Mouse (Mus musculus) spleen, adult 2 months (tissue): ENCODE data around the gene Pla2g1b. TPM values are rescaled to one million over a fixed set of nuclear protein-coding genes. Genes with fewer than 3 reads are reported as not detected.

Experiments used
- DNase-seq, 2 experiments: peaks; one replicate each; pipeline versions ENCODE4 v3.0.0 to v3.0.0-alpha.2; 2012 to 2021; ENCODE audit warnings: low spot score in 2 of 2, low read depth in 1 of 2
- H3K27ac ChIP-seq: fragments of 200-500 bp; 2 replicates; pipeline ENCODE4 v1.5.1; 2012; ENCODE audit warnings: low read length, inconsistent platforms; ENCODE audit not compliant: insufficient read depth
- H3K27me3 ChIP-seq: fragments of 200-500 bp; 2 replicates; pipeline ENCODE4 v1.6.1; 2012; ENCODE audit warnings: mild to moderate bottlenecking, moderate library complexity, low read length, inconsistent platforms; ENCODE audit not compliant: control insufficient read depth, insufficient read depth
- H3K36me3 ChIP-seq: fragments of 200-500 bp; 2 replicates; pipeline ENCODE4 v1.6.1; 2012; ENCODE audit warnings: mild to moderate bottlenecking, low read length, inconsistent platforms; ENCODE audit not compliant: control insufficient read depth, insufficient read depth
- H3K4me1 ChIP-seq: fragments of 200-500 bp; 2 replicates; pipeline ENCODE4 v1.6.1; 2011; ENCODE audit warnings: inconsistent platforms; ENCODE audit not compliant: control insufficient read depth, insufficient read depth, insufficient read length
- H3K4me3 ChIP-seq: fragments of 200-500 bp; 2 replicates; pipeline ENCODE4 v1.5.1; 2011; ENCODE audit warnings: mild to moderate bottlenecking, inconsistent platforms; ENCODE audit not compliant: insufficient read depth, insufficient read length; ENCODE audit errors: extremely low read depth
- CTCF ChIP-seq: fragments of 200-500 bp; IDR thresholded peaks from 2 replicates; pipeline ENCODE4 v1.5.1; 2011; ENCODE audit warnings: mild to moderate bottlenecking, inconsistent platforms; ENCODE audit not compliant: insufficient read depth, insufficient read length, insufficient replicate concordance; ENCODE audit errors: extremely low read depth
- POLR2A ChIP-seq: fragments of 200-500 bp; IDR thresholded peaks from 2 replicates; pipeline ENCODE4 v1.6.1; 2011; ENCODE audit warnings: low read depth, low read length, inconsistent platforms
- WGBS: fragments of 180-500 bp; shearing (Covaris S2); methylation state at CpG from one replicate; pipeline ENCODE4 v1.1.7; 2018; 5-methylcytosine and 5-hydroxymethylcytosine counted together
- polyA plus RNA-seq: library from polyadenylated mRNA; depleted of rRNA; stranded (reverse); fragments of >200 nt; gene quantifications from 2 replicates; pipeline ENCODE4 v1.2.3, GENCODE M21; 2012

Gene Pla2g1b
- polyA plus RNA-seq, 1 experiment = 284 TPM

DNA sequence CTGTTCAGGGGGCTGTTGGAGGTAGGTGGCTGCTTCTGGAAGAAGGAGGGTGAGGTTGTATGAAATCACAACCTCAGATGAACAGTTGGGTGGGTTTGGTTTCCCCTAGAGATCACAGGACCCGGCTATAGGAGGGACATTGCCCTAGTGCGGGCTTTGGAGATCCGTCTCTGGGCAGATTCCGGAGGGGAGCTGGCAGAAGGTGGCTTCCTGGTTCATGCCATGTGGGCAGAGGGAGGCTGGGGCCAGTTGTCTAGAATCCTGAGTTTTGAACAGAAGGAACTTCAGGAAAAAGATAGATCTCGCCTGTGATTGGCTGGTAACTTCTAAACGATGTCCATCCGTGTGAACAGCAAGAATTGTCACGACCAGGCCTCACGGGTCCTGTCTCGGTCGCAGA lies 33.7 kb upstream of the Pla2g1b start:
- Histone ChIP-seq H3K4me1 (no peaks in the 10 kb centered on the region; the same call in 1 of the 2 replicates), H3K27ac (no peak overlapping the region), H3K4me3 (no peak overlapping the region), H3K27me3 (peaks cover 29% of the 10 kb centered on the region), H3K36me3 (no peaks in the 10 kb centered on the region)
- no peak for DNase-seq
- TF ChIP-seq CTCF = no peak
- TF ChIP-seq POLR2A = no peak
- 81% methylated on average over 11 of the region's 11 CpGs for WGBS

DNA sequence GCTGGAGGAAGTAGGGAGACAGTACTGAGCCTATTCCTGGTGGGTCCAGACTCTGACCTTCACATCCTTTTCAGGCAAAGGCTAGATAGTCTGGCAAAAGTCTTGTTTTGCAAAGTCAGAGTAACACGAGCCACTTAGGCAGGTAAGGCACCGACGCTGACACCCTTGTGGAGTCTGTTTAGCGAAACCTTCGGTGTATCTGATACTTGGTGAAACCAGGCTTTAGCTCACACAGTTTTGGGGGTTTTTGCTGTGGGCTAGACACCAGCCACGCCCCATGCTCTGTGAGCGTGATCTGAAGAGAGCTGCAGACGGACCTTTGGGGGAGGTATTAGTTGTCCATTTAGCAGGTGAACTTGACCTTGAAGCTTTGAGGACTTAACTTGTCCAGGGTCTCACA lies 32.9 kb upstream of the Pla2g1b start:
- no peak overlapping the region for H3K27ac ChIP-seq
- no peaks in the 10 kb centered on the region; the same call in 1 of the 2 replicates for H3K4me1 ChIP-seq
- TF ChIP-seq POLR2A = no peak
- no peak for TF ChIP-seq CTCF
- WGBS = 77% methylated on average over 8 of the region's 8 CpGs
- H3K36me3 ChIP-seq = no peaks in the 10 kb centered on the region
- DNase-seq = no peak
- peaks cover 28% of the 10 kb centered on the region for H3K27me3 ChIP-seq
- no peak overlapping the region for H3K4me3 ChIP-seq

DNA sequence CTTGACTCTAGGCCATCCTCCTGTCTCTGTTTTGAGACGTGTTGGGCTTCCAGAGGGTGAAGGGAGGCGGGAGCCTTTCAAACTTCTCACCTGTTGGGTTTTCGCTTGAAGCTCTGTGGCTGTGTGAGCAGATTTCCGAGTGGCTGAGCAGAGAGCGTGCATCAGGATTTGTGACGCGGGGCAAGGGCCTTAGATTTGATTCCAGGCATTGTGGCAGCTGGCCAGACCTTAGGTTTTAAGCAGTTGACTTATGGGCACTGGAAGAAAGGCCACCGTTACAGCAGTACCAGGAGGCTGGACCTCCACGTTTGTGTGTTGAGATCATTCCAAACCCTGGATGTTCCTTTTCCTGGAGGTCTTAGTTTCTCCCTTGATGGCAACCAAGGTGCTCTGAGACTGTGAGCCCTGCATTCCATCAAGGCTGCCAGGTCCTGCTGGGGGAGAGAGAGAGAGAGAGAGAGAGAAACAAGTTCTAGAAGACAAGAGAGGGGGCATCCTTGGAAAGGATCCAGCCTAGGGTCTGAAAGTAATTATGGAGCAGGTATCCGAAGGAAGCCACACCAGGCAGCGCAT lies 31.7 kb upstream of the Pla2g1b start:
- H3K27me3 ChIP-seq = peaks cover 25% of the 10 kb centered on the region

DNA sequence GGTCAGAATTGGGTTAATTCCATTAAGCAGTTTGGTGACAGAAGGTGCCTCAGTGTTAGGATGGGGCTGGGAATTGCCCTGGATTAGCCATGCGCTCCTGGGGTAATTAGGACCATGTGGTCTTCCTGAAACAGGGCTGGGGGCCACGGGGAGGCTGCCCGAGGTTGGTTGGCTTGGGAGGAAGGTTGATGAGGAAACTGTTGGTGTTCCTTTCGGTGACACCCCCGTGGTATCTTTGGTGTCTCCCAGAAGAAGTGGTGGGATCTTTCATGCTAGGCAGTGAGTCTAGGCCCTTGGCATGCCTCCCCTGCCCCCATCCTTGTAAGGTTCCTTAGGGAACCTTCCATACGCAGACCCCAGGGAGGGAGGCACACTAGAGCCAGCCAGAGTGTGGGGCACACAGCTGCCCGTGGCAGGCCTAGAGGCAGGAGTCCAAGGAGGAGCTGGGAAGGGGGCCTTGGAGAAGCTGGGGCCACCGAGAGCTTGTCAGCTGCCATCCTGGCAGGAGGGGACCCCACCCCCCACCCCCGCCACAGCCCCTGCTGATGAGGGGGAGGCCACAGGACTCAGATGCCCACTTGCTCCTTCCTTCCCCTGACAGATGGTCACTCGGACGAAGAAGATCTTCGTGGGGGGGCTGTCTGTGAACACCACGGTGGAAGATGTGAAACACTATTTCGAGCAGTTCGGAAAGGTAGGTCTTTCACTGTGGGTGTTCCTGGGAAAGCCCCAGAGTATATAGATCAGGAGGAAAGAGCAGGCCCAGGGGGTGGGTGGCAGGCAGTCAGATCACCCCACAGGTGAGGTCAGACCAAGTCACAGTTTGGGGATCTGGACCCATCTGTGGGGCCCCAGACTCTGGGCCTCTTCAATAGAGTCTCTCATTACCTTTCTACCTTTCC lies 31.0 kb upstream of the Pla2g1b start:
- H3K4me3 ChIP-seq = no peak overlapping the region
- H3K36me3 ChIP-seq = no peaks in the 10 kb centered on the region
- 66% methylated on average over 15 of the region's 15 CpGs for WGBS
- no peak overlapping the region for H3K27ac ChIP-seq
- no peaks in the 10 kb centered on the region for H3K4me1 ChIP-seq
- TF ChIP-seq CTCF (no peak), POLR2A (no peak)
- no peak for DNase-seq
- H3K27me3 ChIP-seq = peaks cover 18% of the 10 kb centered on the region

More for the DNA sequence above, 31.7 kb upstream of the Pla2g1b start:
- Histone ChIP-seq H3K4me3 (no peak overlapping the region), H3K4me1 (no peaks in the 10 kb centered on the region; the same call in 1 of the 2 replicates), H3K27ac (no peak overlapping the region), H3K36me3 (no peaks in the 10 kb centered on the region)
- WGBS = 84% methylated on average over 11 of the region's 11 CpGs
- TF ChIP-seq POLR2A = no peak
- no peak for TF ChIP-seq CTCF
- DNase-seq = no peak

DNA sequence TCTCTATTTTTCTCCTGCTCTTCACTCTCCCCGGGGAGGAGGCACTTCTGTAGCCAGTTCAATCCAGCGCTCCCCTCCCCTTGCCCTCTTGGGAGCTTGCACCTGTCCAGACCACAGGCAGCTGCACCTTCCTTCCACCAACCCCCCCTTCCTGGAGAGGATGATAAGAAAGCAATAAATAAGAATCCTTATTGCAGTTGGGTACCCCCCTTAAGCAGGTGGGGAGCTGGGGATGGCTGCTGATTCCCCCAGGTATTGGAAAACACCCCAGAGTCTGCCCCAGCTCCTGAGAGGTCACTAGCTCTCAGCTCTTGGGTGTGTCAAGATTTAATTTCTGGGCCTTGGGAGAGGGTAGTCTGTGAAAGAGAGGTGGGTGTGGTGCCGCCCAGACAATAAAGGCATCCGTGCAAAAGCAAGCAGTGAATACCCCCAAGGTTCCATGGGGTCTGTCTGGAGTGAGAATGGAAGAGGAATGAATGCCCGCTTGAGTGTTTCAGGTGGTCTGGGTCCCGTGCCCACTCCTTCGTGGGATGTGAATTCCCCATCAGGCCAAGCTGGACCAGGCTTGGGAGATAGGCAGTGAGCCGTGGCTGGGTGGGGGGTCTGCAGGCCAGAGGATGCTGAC lies 30.2 kb upstream of the Pla2g1b start:
- TF ChIP-seq POLR2A (no peak), CTCF (no peak)
- Histone ChIP-seq H3K4me3 (no peak overlapping the region), H3K27me3 (peaks cover 11% of the 10 kb centered on the region), H3K36me3 (no peaks in the 10 kb centered on the region), H3K27ac (no peak overlapping the region), H3K4me1 (no peaks in the 10 kb centered on the region)
- no peak for DNase-seq
- 49% methylated on average over 8 of the region's 8 CpGs for WGBS

DNA sequence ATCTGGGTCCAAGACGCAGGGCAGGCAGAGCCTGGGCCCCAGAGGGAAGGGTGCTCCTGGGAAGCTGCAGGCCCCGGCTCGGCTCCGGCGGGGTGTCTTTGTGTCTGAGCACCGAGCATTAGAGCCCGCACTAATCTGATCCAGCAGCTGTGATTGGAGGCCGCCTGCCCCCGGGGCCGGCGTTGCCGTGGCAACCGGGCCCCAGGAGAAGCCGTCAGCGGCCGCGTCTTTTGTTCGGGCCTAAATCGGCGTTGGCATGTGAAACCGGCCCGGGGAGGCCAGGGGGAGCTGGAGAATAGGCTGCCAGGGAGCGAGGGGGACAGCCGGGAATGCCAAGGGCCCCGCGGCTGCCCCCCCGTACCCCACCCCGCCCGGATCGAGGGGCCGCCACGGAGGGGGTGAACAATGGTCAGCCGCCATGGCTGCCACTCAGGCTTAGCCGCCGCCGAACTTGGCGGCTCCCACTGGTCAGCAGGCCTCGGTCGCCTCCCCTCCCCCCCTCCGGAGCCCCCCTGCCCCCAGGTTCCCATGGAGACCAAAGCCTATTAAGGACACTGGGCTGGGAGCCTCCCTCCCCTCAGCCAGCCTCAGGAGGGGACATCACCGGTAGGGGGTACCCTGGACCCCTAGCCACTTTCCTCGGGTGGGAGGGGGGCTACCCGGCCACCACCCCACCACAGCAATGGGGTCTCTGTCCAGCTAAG lies 29.5 kb upstream of the Pla2g1b start:
- Histone ChIP-seq H3K4me3 (no peak overlapping the region; the same call in 1 of the 2 replicates), H3K4me1 (no peaks in the 10 kb centered on the region), H3K27ac (no peak overlapping the region), H3K36me3 (no peaks in the 10 kb centered on the region), H3K27me3 (peaks cover 8% of the 10 kb centered on the region; the same call in 1 of the 2 replicates)
- 5% methylated on average over 42 of the region's 43 CpGs for WGBS
- no peak for TF ChIP-seq POLR2A
- TF ChIP-seq CTCF = no peak
- DNase-seq = no peak
